Mouse (Mus musculus) mouse embryonic stem cell (cell line): ENCODE data around the gene Gm438.
"Not testable (repeated sequence)": the region's sequence is repeated elsewhere in the genome, so short reads cannot be mapped to it uniquely, and the experiment has no call there.

Experiments used
- in situ Hi-C, 2 experiments: fragments of 300-500 bp; cut with MboI; formaldehyde crosslinking; loops; 1 replicate in 1 of 2; 3 replicates in 1 of 2; pipeline ENCODE4 v1.14.3; 2019 to 2020; ENCODE audit warnings: low sequenced_read_pairs in 2 of 2, low pct_unique_long_range_greater_than_20kb in 1 of 2, mixed read lengths in 1 of 2; ENCODE audit not compliant: unreplicated experiment in 1 of 2

The Gm438 gene

DNA sequence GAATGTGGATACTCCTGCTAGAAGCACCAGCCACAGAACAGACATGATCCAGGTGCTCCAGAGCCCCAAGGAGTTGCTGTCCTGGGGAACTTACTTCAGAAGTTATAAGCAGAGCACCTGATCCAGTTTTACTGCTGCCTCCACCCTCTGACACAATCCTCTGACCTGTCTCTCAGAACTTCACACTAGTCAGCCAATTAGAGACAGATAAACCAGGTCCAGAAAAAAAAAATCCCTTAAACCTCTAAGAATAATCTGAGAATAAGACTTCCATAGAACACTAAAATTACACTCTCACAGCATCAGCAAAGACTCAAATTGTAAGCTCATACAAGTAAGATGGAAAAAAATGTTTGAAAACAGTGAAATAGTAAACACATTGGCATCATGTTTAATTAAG, at the start of gene Gm438:
Gene Gm438, minus strand, starts transcription at position 101 of the 400 bp plus-strand sequence.
- in situ Hi-C loops = no loop called here

GRCm38 (mm10) chr4:144824706-144825105, 38.3 kb upstream of the Gm438 start:
- in situ Hi-C loops = no loop called here

- in situ Hi-C loops = no loop called here
Measured at GRCm38 (mm10) chr4:144823996-144824395, 37.6 kb upstream of the Gm438 start.

GRCm38 (mm10) chr4:144807135-144807534, 20.8 kb upstream of the Gm438 start:
- in situ Hi-C loops = not testable (repeated sequence)

GRCm38 (mm10) chr4:144803633-144804032, 17.2 kb upstream of the Gm438 start:
- in situ Hi-C loops = no loop called here

DNA sequence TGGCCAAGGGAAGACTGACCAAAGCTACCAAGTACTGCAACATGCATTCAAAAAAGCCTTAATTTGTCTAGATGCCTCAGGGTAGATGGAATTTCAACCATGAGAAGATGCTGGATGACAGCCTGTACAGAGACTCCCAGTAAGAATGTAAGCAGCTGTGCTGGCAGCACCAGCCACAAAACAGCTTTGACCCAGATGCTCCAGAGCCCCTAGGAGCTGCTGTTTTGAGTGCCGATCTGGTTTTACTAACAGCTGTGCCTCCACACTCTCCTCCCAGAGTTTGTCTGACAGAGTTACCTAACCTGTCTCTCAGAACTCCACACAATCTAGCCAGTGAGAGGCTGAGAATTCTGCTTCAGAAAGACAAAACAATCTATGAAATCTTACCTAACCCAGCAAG, 3.8 kb upstream of the Gm438 start:
- in situ Hi-C loops = no loop called here

DNA sequence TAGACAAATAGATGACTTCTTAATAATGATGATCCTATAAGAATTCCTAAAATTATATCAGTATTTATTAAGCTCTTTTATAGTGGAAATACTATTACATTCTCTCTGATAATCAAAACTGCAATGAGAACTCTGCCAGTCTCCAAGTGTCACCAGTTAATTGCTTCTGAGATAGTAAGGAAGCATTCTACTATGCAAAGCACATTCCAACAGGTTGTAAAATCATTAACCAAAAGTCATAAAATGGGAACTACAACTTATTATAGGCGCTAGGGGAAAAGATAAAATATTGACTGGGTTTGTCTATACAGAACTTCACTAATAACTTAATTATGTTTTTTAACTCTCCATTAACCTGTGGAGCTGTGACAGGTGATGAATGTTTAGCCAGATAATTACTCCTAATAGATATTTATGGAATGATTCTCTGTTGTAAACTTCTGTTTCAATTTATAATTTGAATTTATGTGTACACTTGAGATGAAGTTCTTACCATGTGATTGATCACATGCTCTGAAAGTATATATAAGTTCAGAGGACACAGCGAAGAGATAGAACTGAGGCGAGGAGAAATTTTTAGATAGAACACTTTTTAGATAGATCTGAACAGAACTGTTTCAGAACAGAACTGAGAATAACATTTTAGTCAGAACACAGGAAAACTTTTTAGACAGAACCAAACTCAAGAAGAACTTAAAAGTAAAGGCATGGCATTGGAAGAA, 3.7 kb downstream of the Gm438 start:
- in situ Hi-C loops = no loop called here

- in situ Hi-C loops = loop anchor here in 1 of 2 experiments (10.0 kb wide), 1 partner anchor 99 kb away; no protein-coding TSS in a partner anchor
Measured at GRCm38 (mm10) chr4:144765722-144766121, 20.7 kb downstream of the Gm438 start.

GRCm38 (mm10) chr4:144749139-144749538, 37.2 kb downstream of the Gm438 start:
- in situ Hi-C loops = no loop called here
